Mouse (Mus musculus) liver, adult 2 months (tissue): ENCODE measurements around the gene Pik3r2. TPM values are rescaled to one million over a fixed set of nuclear protein-coding genes. Genes with fewer than 3 reads are reported as not detected.

Experiments used
- DNase-seq: peaks from one replicate; pipeline ENCODE4 v3.0.0-alpha.2; 2011; ENCODE audit warnings: low read depth, low spot score; ENCODE audit errors: extremely low read depth
- H3K27ac ChIP-seq: fragments of 200-500 bp; replicated peaks from 2 replicates; pipeline ENCODE4 v1.5.1; 2012; ENCODE audit warnings: low read depth, mild to moderate bottlenecking, control low read depth, inconsistent platforms, low read length; ENCODE audit not compliant: insufficient read depth
- H3K27me3 ChIP-seq: fragments of 200-500 bp; 2 replicates; pipeline ENCODE4 v1.6.1; 2012; ENCODE audit warnings: mild to moderate bottlenecking, moderate library complexity, low read length, inconsistent platforms; ENCODE audit not compliant: control insufficient read depth, insufficient read depth
- H3K36me3 ChIP-seq: fragments of 200-500 bp; 2 replicates; pipeline ENCODE4 v1.6.1; 2012; ENCODE audit warnings: low read length, inconsistent platforms; ENCODE audit not compliant: control insufficient read depth, insufficient read depth
- H3K4me1 ChIP-seq: fragments of 200-500 bp; 2 replicates; pipeline ENCODE4 v1.6.1; 2011; ENCODE audit warnings: low read length; ENCODE audit not compliant: control insufficient read depth, insufficient read depth
- H3K4me3 ChIP-seq: fragments of 200-500 bp; 2 replicates; pipeline ENCODE4 v1.5.1; 2011; ENCODE audit warnings: low read depth, mild to moderate bottlenecking, control low read depth, low read length, moderate library complexity; ENCODE audit not compliant: insufficient read depth
- H3K79me2 ChIP-seq: fragments of 200-500 bp; 2 replicates; pipeline ENCODE4 v1.6.1; 2012; ENCODE audit warnings: inconsistent platforms, mild to moderate bottlenecking, low read length, moderate library complexity; ENCODE audit not compliant: control insufficient read depth, insufficient read depth
- H3K9ac ChIP-seq: fragments of 200-500 bp; 2 replicates; pipeline ENCODE4 v1.6.1; 2012; ENCODE audit warnings: low read depth, mild to moderate bottlenecking, control low read depth, inconsistent platforms, low read length
- CTCF ChIP-seq: fragments of 200-500 bp; IDR thresholded peaks from 2 replicates; pipeline ENCODE4 v1.5.1; 2011; ENCODE audit warnings: low read depth, low read length, control low read depth
- POLR2A ChIP-seq: fragments of 200-500 bp; IDR thresholded peaks from 2 replicates; pipeline ENCODE4 v1.6.1; 2011; ENCODE audit warnings: low read length, control low read depth; ENCODE audit not compliant: insufficient read depth; ENCODE audit errors: extremely low read depth
- WGBS: fragments of 180-500 bp; shearing (Covaris S2); methylation state at CpG from one replicate; pipeline ENCODE4 v1.1.7; 2018; 5-methylcytosine and 5-hydroxymethylcytosine counted together
- polyA plus RNA-seq: library from polyadenylated mRNA; depleted of rRNA; stranded (reverse); fragments of >200 nt; gene quantifications from 2 replicates; pipeline ENCODE4 v1.2.3, GENCODE M21; 2012
- total RNA-seq: library from RNA; depleted of rRNA; stranded (reverse); fragments of >200 nt; gene quantifications from 2 replicates; pipeline ENCODE4 v1.2.3, GENCODE M21; 2014

Gene Pik3r2
- total and polyA plus RNA-seq, 2 experiments, result 7.7 to 53.9 TPM

GRCm38 (mm10) chr8:70737705-70738104, 38.8 kb downstream of the Pik3r2 start:
- TF ChIP-seq POLR2A, result no peak
- TF ChIP-seq CTCF, result no peak
- no peak for DNase-seq
- Histone ChIP-seq H3K79me2 (no peaks in the 10 kb centered on the region), H3K4me3 (no peak overlapping the region), H3K9ac (no peak overlapping the region), H3K27ac (no peak overlapping the region), H3K36me3 (no peaks in the 10 kb centered on the region), H3K27me3 (no peaks in the 10 kb centered on the region), H3K4me1 (no peaks in the 10 kb centered on the region)
- 72% methylated on average over 5 of the region's 5 CpGs for WGBS

DNA sequence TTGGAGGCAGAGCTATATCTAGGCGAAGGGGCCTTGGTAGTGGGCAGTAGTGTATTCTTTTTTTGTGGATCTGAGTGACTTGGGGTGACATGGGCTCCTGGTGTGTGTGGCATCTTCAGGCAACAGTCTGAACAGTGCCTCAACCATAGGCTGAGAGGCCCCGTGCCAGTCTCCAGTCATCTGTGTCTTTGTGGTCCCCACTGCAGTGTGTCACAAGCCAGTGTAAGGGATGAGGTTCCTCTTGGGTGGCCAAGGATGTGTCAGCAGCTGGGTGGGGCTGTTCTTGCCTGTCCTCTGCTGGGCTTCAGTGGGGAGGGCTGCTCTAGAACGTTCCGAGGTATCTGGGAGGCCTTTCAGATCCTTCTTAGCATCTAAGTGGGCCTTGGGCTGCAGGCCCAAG, 45.6 kb downstream of the Pik3r2 start:
- Histone ChIP-seq H3K36me3 (no peaks in the 10 kb centered on the region), H3K4me1 (no peaks in the 10 kb centered on the region), H3K27ac (no peak overlapping the region), H3K79me2 (no peaks in the 10 kb centered on the region; the same call in 1 of the 2 replicates), H3K4me3 (no peak overlapping the region), H3K9ac (no peak overlapping the region), H3K27me3 (no peaks in the 10 kb centered on the region)
- TF ChIP-seq POLR2A, result no peak
- no peak for DNase-seq
- WGBS, result 90% methylated on average over 4 of the region's 4 CpGs

- 51% methylated on average over 34 of the region's 34 CpGs for WGBS
- peaks cover 3% of the 10 kb centered on the region; the same call in 1 of the 2 replicates for H3K4me1 ChIP-seq
- no peak for TF ChIP-seq CTCF
- TF ChIP-seq POLR2A, result no peak
- H3K79me2 ChIP-seq, result no peaks in the 10 kb centered on the region; the same call in 1 of the 2 replicates
- DNase-seq, result no peak
- H3K4me3 ChIP-seq, result no peak overlapping the region
- no peaks in the 10 kb centered on the region for H3K27me3 ChIP-seq
- no peaks in the 10 kb centered on the region for H3K36me3 ChIP-seq
- H3K9ac ChIP-seq, result no peak overlapping the region
- H3K27ac ChIP-seq, result no peak overlapping the region
These were observed 46.6 kb downstream of the Pik3r2 start for GRCm38 (mm10) chr8:70729808-70730475.

GRCm38 (mm10) chr8:70726721-70727120, 49.8 kb downstream of the Pik3r2 start:
- Histone ChIP-seq H3K27ac (no peak overlapping the region), H3K4me3 (no peak overlapping the region), H3K79me2 (peaks cover 7% of the 10 kb centered on the region; the same call in 1 of the 2 replicates), H3K27me3 (no peaks in the 10 kb centered on the region), H3K4me1 (peaks cover 12% of the 10 kb centered on the region), H3K36me3 (no peaks in the 10 kb centered on the region), H3K9ac (no peak overlapping the region)
- TF ChIP-seq POLR2A (no peak), CTCF (no peak)
- no peak for DNase-seq
- 78% methylated on average over 11 of the region's 11 CpGs for WGBS

DNA sequence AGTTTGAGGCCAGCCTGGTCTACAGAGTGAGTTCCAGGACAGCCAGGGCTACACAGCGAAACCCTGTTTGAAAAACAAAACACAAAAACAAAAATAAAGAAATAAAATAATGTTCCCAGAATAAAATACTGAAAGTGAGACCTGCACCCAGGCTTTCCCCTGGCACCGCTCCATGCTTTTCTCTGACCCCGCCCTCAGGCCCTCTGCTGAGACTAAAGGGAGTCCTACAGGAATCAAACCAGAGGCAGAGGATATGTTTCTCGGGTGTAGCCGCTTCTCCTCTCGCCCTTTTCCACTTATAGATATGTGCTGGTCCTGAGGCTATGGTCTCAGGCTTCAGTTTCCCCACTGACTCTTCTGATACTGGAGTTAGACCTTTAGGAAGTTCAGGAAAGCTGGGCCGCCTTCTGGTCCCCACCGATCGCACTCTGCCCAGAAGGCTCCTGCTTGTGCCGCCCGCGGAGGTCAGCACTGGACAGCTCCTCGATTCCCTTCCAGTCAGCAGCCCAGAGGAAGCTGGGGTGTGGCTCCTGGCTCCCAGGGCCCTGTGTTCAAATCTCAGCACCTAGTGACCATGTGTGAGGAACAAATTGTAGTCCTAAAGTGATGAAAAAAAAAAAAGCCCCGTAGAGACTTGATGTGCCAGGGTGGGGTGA, 50.6 kb downstream of the Pik3r2 start:
- H3K27ac ChIP-seq, result no peak overlapping the region
- no peak for TF ChIP-seq CTCF
- TF ChIP-seq POLR2A, result no peak
- peaks cover 14% of the 10 kb centered on the region for H3K4me1 ChIP-seq
- no peak for DNase-seq
- H3K36me3 ChIP-seq, result no peaks in the 10 kb centered on the region
- no peak overlapping the region for H3K9ac ChIP-seq
- no peak overlapping the region for H3K4me3 ChIP-seq
- peaks cover 9% of the 10 kb centered on the region; the same call in 1 of the 2 replicates for H3K79me2 ChIP-seq
- WGBS, result 54% methylated on average over 14 of the region's 14 CpGs
- H3K27me3 ChIP-seq, result no peaks in the 10 kb centered on the region

DNA sequence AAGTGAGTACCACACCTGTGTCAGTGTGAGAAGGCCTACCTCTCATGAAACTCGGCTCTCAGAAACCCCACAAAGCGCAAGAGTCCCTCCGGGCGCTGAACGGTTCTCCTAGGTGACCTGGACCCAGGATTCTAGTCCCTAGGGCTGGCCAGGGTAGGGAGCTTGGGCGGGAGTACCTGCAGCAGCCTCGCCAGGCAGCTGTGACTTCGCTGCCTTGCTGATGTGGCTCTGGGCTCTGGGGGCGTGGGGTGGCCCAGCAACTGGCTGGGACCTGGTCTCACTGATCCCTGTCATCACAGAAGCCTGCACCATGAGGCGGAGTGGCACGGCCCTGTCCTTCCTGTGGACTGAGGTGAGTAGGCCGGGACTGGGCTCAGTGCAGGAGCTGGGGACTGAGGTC, 52.3 kb downstream of the Pik3r2 start:
- Histone ChIP-seq H3K4me1 (peaks cover 23% of the 10 kb centered on the region), H3K79me2 (peaks cover 9% of the 10 kb centered on the region; the same call in 1 of the 2 replicates), H3K27ac (peak overlapping the region; percentile 93), H3K36me3 (no peaks in the 10 kb centered on the region), H3K4me3 (peak overlapping the region; percentile 59), H3K9ac (peak overlapping the region; percentile 82), H3K27me3 (no peaks in the 10 kb centered on the region)
- no peak for TF ChIP-seq CTCF
- no peak for TF ChIP-seq POLR2A
- DNase-seq, result peak; percentile 46
- 24% methylated on average over 12 of the region's 12 CpGs for WGBS
